ENCODE assay signal across 12 mouse cellular contexts in genomic region chr5:138090271-138090670, GRCm38 (mm10). TPM values are rescaled to one million over a fixed set of nuclear protein-coding genes. Genes with fewer than 3 reads are reported as not detected.
DNase-seq lines count a peak whose midpoint lies in the region; ATAC-seq and TF ChIP-seq lines count a peak whose summit lies in the region.
"Had no signal": no experiment of that assay in that cellular context is flagged by ENCODE, and none has a peak within 500 bp of the region (broad histone marks: within the 10 kb centered on the region; RNA-seq: fewer than 3 reads in every experiment).

No protein-coding gene starts in this region.

- no peak for TF ChIP-seq EP300 in stomach, postnatal 0 days (optimal IDR thresholded peaks at IDR 0.05)

- peaks cover 20% of the 10 kb centered on the region for H3K4me1 ChIP-seq in forebrain, postnatal 0 days (ENCODE audit: insufficient read depth)
- peaks cover 27% of the 10 kb centered on the region for H3K4me1 ChIP-seq in forebrain, embryonic 13.5 days
- peaks cover 23% of the 10 kb centered on the region for H3K4me1 ChIP-seq in midbrain, embryonic 14.5 days (ENCODE audit: control insufficient read depth, insufficient read depth, low read length)
- peaks cover 30% of the 10 kb centered on the region for H3K4me1 ChIP-seq in midbrain, embryonic 13.5 days (replicated peaks)
- no peaks in the 10 kb centered on the region; the same call in 1 of the 2 replicates for H3K4me1 ChIP-seq in embryonic fibroblast, embryonic 13.5 days (ENCODE audit: control insufficient read depth, insufficient read depth, low read length)
- no peaks in the 10 kb centered on the region for H3K4me1 ChIP-seq in stomach, postnatal 0 days (replicated peaks; ENCODE audit: control insufficient read depth, insufficient read depth)

- WGBS in forebrain, postnatal 0 days: 84% methylated on average over 3 of the region's 3 CpGs
- WGBS in forebrain, embryonic 13.5 days: 85% methylated on average over 3 of the region's 3 CpGs
- WGBS in midbrain, embryonic 14.5 days: 86% methylated on average over 3 of the region's 3 CpGs
- WGBS in midbrain, embryonic 13.5 days: 82% methylated on average over 3 of the region's 3 CpGs
- 69% methylated on average over 3 of the region's 3 CpGs for WGBS in stomach, postnatal 0 days

- TF ChIP-seq CTCF in forebrain, postnatal 0 days (IDR thresholded peaks at IDR 0.05; ENCODE audit: low read depth): peak; percentile 46; the same call in 1 of the 2 replicates
- peak; percentile 58; the same call in 1 of the 2 replicates for TF ChIP-seq CTCF in embryonic fibroblast, embryonic 13.5 days (IDR thresholded peaks at IDR 0.05; ENCODE audit: borderline replicate concordance, insufficient read depth, low read length)
- peak; percentile 69 for TF ChIP-seq CTCF in stomach, postnatal 0 days (IDR thresholded peaks at IDR 0.05; ENCODE audit: low read depth)

- H3K36me3 ChIP-seq in forebrain, postnatal 0 days (ENCODE audit: insufficient read depth): peaks cover 23% of the 10 kb centered on the region
- H3K36me3 ChIP-seq in forebrain, embryonic 13.5 days (ENCODE audit: poor library complexity, severe bottlenecking): peaks cover 41% of the 10 kb centered on the region
- peaks cover 41% of the 10 kb centered on the region for H3K36me3 ChIP-seq in midbrain, embryonic 14.5 days (ENCODE audit: control insufficient read depth, insufficient read depth, low read length)
- peaks cover 42% of the 10 kb centered on the region for H3K36me3 ChIP-seq in midbrain, embryonic 13.5 days
- peaks cover 7% of the 10 kb centered on the region for H3K36me3 ChIP-seq in stomach, postnatal 0 days (ENCODE audit: control insufficient read depth, insufficient read depth, low read length)

- H3K9me3 ChIP-seq in forebrain, postnatal 0 days (ENCODE audit: low read length): no peaks in the 10 kb centered on the region
- no peaks in the 10 kb centered on the region for H3K9me3 ChIP-seq in forebrain, embryonic 13.5 days (replicated peaks)
- no peaks in the 10 kb centered on the region for H3K9me3 ChIP-seq in midbrain, embryonic 14.5 days (ENCODE audit: control insufficient read depth, low read length)
- no peaks in the 10 kb centered on the region for H3K9me3 ChIP-seq in midbrain, embryonic 13.5 days
- no peaks in the 10 kb centered on the region for H3K9me3 ChIP-seq in stomach, postnatal 0 days (ENCODE audit: control insufficient read depth, low read length)
- H3K9me3 ChIP-seq: hindbrain, embryonic 15.5 days had no signal

- ATAC-seq in forebrain, postnatal 0 days: no peak
- ATAC-seq in forebrain, embryonic 13.5 days: no peak
- ATAC-seq in midbrain, embryonic 14.5 days (ENCODE audit: low FRiP score, low TSS enrichment): no peak
- ATAC-seq in midbrain, embryonic 13.5 days: no peak
- ATAC-seq in stomach, postnatal 0 days (ENCODE audit: low FRiP score, low TSS enrichment): no peak
- no peak for ATAC-seq in granulocyte monocyte progenitor cell, adult 5-6 weeks (replicated peaks; ENCODE audit: poor library complexity, severe bottlenecking)
- ATAC-seq: activated CD4-positive, CD25-positive, alpha-beta regulatory T cell, adult 4 months had no signal

- H3K27me3 ChIP-seq in forebrain, postnatal 0 days (ENCODE audit: insufficient read depth, low read length): no peaks in the 10 kb centered on the region
- H3K27me3 ChIP-seq in forebrain, embryonic 13.5 days: no peaks in the 10 kb centered on the region
- H3K27me3 ChIP-seq in midbrain, embryonic 14.5 days (ENCODE audit: control insufficient read depth, insufficient read depth, low read length): no peaks in the 10 kb centered on the region
- H3K27me3 ChIP-seq in midbrain, embryonic 13.5 days: no peaks in the 10 kb centered on the region
- H3K27me3 ChIP-seq in stomach, postnatal 0 days (ENCODE audit: control insufficient read depth, insufficient read depth, low read length): no peaks in the 10 kb centered on the region
- H3K27me3 ChIP-seq: hindbrain, embryonic 15.5 days had no signal

- H3K4me2 ChIP-seq in forebrain, postnatal 0 days (ENCODE audit: low read depth): no peak overlapping the region
- H3K4me2 ChIP-seq in forebrain, embryonic 13.5 days: no peak overlapping the region
- no peak overlapping the region for H3K4me2 ChIP-seq in midbrain, embryonic 14.5 days (ENCODE audit: low read length)
- no peak overlapping the region for H3K4me2 ChIP-seq in midbrain, embryonic 13.5 days (replicated peaks)
- H3K4me2 ChIP-seq in stomach, postnatal 0 days (replicated peaks; ENCODE audit: low read depth): no peak overlapping the region
- H3K4me2 ChIP-seq: hindbrain, embryonic 15.5 days had no signal

- no peak overlapping the region for H3K4me3 ChIP-seq in forebrain, postnatal 0 days (ENCODE audit: low read depth, low read length)
- no peak overlapping the region for H3K4me3 ChIP-seq in forebrain, embryonic 13.5 days
- H3K4me3 ChIP-seq in midbrain, embryonic 14.5 days (replicated peaks; ENCODE audit: low read depth, low read length): no peak overlapping the region
- no peak overlapping the region for H3K4me3 ChIP-seq in midbrain, embryonic 13.5 days (replicated peaks)
- H3K4me3 ChIP-seq in embryonic fibroblast, embryonic 13.5 days (ENCODE audit: insufficient read depth, low read length): no peak overlapping the region
- H3K4me3 ChIP-seq in stomach, postnatal 0 days (ENCODE audit: low read depth, low read length): no peak overlapping the region
- H3K4me3 ChIP-seq: hindbrain, embryonic 15.5 days had no signal

- no peak overlapping the region for H3K27ac ChIP-seq in forebrain, postnatal 0 days (ENCODE audit: low read depth, low read length)
- H3K27ac ChIP-seq in forebrain, embryonic 13.5 days: no peak overlapping the region
- no peak overlapping the region for H3K27ac ChIP-seq in midbrain, embryonic 14.5 days (replicated peaks; ENCODE audit: low read depth, low read length)
- no peak overlapping the region for H3K27ac ChIP-seq in midbrain, embryonic 13.5 days
- no peak overlapping the region for H3K27ac ChIP-seq in embryonic fibroblast, embryonic 13.5 days (ENCODE audit: insufficient read depth, low read length)
- no peak overlapping the region for H3K27ac ChIP-seq in stomach, postnatal 0 days (replicated peaks)
- H3K27ac ChIP-seq: hindbrain, embryonic 15.5 days; macrophage had no signal

- TF ChIP-seq POLR2A in embryonic fibroblast, embryonic 13.5 days (IDR thresholded peaks at IDR 0.05; ENCODE audit: low read depth, low read length): no peak

- H3K9ac ChIP-seq in forebrain, postnatal 0 days: no peak overlapping the region
- H3K9ac ChIP-seq in forebrain, embryonic 13.5 days: no peak overlapping the region
- no peak overlapping the region for H3K9ac ChIP-seq in midbrain, embryonic 14.5 days (replicated peaks; ENCODE audit: low read length)
- H3K9ac ChIP-seq in midbrain, embryonic 13.5 days (replicated peaks): no peak overlapping the region
- no peak overlapping the region for H3K9ac ChIP-seq in stomach, postnatal 0 days (ENCODE audit: low read length)
- H3K9ac ChIP-seq: hindbrain, embryonic 15.5 days had no signal

- peak; percentile 30 for DNase-seq in forebrain, postnatal 0 days
- peak; percentile 32 for DNase-seq in midbrain, embryonic 14.5 days
- no peak for DNase-seq in stomach, postnatal 0 days (ENCODE audit: low spot score)
- DNase-seq in urinary bladder, adult 18-20 months (ENCODE audit: low spot score in 2 of 2): no peak
- DNase-seq: right cerebral cortex, adult 18-20 months had no signal

RNA-seq across cellular contexts. Expression of gene Zkscan1, which starts 5.4 kb away (rescaled TPM):
- total RNA-seq in forebrain, postnatal 0 days (2014; rRNA removed): 45.3 and 59.6 TPM in 2 replicates
- 8.4 and 11.2 TPM in 2 replicates for polyA plus RNA-seq in forebrain, postnatal 0 days (2015; fragmentation: Nextera tagmentation; extraction: Ambion mirVana)
- polyA plus RNA-seq in forebrain, embryonic 13.5 days (2015; fragmentation: Nextera tagmentation; extraction: Ambion mirVana): 24.7 and 27.5 TPM in 2 replicates
- polyA plus RNA-seq in midbrain, embryonic 14.5 days (2014; fragmentation: Nextera tagmentation; extraction: Ambion mirVana): 28.8 and 42.3 TPM in 2 replicates
- polyA plus RNA-seq in midbrain, embryonic 13.5 days (2015; fragmentation: Nextera tagmentation; extraction: Ambion mirVana): 31.5 and 32.1 TPM in 2 replicates
- 24.1 and 25.2 TPM in 2 replicates for polyA plus RNA-seq in embryonic fibroblast, embryonic 13.5 days (2011; ENCODE audit: insufficient read length, low read depth, missing spikeins)
- 5.6 and 5.8 TPM in 2 replicates for polyA plus RNA-seq in stomach, postnatal 0 days (2015; fragmentation: Nextera tagmentation; extraction: Ambion mirVana)
- 21.5 and 26.8 TPM in 2 replicates for total RNA-seq in granulocyte monocyte progenitor cell, adult 5-6 weeks (2014; fragmentation: Nextera tagmentation)
- total RNA-seq in granulocyte monocyte progenitor cell, adult 5-6 weeks (2017): 19.2 and 25.8 TPM in 2 replicates

RNA-seq across cellular contexts. Expression of gene Zscan21, which starts 26.4 kb away (rescaled TPM):
- total RNA-seq in forebrain, postnatal 0 days (2014; rRNA removed): 27.9 and 32.9 TPM in 2 replicates
- polyA plus RNA-seq in forebrain, postnatal 0 days (2015; fragmentation: Nextera tagmentation; extraction: Ambion mirVana): 60.4 TPM in 2 replicates
- 111 and 123 TPM in 2 replicates for polyA plus RNA-seq in forebrain, embryonic 13.5 days (2015; fragmentation: Nextera tagmentation; extraction: Ambion mirVana)
- polyA plus RNA-seq in midbrain, embryonic 14.5 days (2014; fragmentation: Nextera tagmentation; extraction: Ambion mirVana): 94.0 and 113 TPM in 2 replicates
- polyA plus RNA-seq in midbrain, embryonic 13.5 days (2015; fragmentation: Nextera tagmentation; extraction: Ambion mirVana): 128 TPM in 2 replicates
- polyA plus RNA-seq in embryonic fibroblast, embryonic 13.5 days (2011; ENCODE audit: insufficient read length, low read depth, missing spikeins): 15.0 and 22.2 TPM in 2 replicates
- 20.0 and 20.4 TPM in 2 replicates for polyA plus RNA-seq in stomach, postnatal 0 days (2015; fragmentation: Nextera tagmentation; extraction: Ambion mirVana)
- total RNA-seq in granulocyte monocyte progenitor cell, adult 5-6 weeks (2014; fragmentation: Nextera tagmentation): 10.9 and 16.6 TPM in 2 replicates
- total RNA-seq in granulocyte monocyte progenitor cell, adult 5-6 weeks (2017): 10.9 and 14.8 TPM in 2 replicates

RNA-seq across cellular contexts. Expression of gene Smok3c, which starts 37.3 kb away (rescaled TPM):
- total RNA-seq in forebrain, postnatal 0 days (2014; rRNA removed): not detected in 2 replicates
- polyA plus RNA-seq in forebrain, postnatal 0 days (2015; fragmentation: Nextera tagmentation; extraction: Ambion mirVana): not detected in 2 replicates
- not detected in 2 replicates for polyA plus RNA-seq in forebrain, embryonic 13.5 days (2015; fragmentation: Nextera tagmentation; extraction: Ambion mirVana)
- not detected in 2 replicates for polyA plus RNA-seq in midbrain, embryonic 14.5 days (2014; fragmentation: Nextera tagmentation; extraction: Ambion mirVana)
- not detected in 2 replicates for polyA plus RNA-seq in midbrain, embryonic 13.5 days (2015; fragmentation: Nextera tagmentation; extraction: Ambion mirVana)
- not detected in 2 replicates for polyA plus RNA-seq in embryonic fibroblast, embryonic 13.5 days (2011; ENCODE audit: insufficient read length, low read depth, missing spikeins)
- polyA plus RNA-seq in stomach, postnatal 0 days (2015; fragmentation: Nextera tagmentation; extraction: Ambion mirVana): not detected in 2 replicates
- total RNA-seq in granulocyte monocyte progenitor cell, adult 5-6 weeks (2014; fragmentation: Nextera tagmentation): not detected in 2 replicates
- not detected in 2 replicates for total RNA-seq in granulocyte monocyte progenitor cell, adult 5-6 weeks (2017)
- polyA plus RNA-seq: activated CD4-positive, CD25-positive, alpha-beta regulatory T cell, adult 4 months; hindbrain, embryonic 15.5 days; macrophage had no signal

Comparison
In these comparisons a context has a peak if more than half of its experiments do, and no peak if none do; other contexts are left out.
1. DNase-seq: peak in forebrain, postnatal 0 days (single experiment) and midbrain, embryonic 14.5 days (single experiment); none in stomach, postnatal 0 days (single experiment) and urinary bladder, adult 18-20 months (0 of 2).
2. Peak in every context shown above with its lines, with median percentiles within 50 percentile points of each other: CTCF ChIP-seq.